Mouse (Mus musculus) liver, adult 2 months (tissue): ENCODE measurements around the gene Ndufs8.

ENCODE experiments used
- CTCF ChIP-seq: fragments of 200-500 bp; IDR thresholded peaks from 2 replicates; pipeline ENCODE4 v1.5.1; 2011; ENCODE audit warnings: low read depth, low read length, control low read depth
- POLR2A ChIP-seq: fragments of 200-500 bp; IDR thresholded peaks from 2 replicates; pipeline ENCODE4 v1.6.1; 2011; ENCODE audit warnings: low read length, control low read depth; ENCODE audit not compliant: insufficient read depth; ENCODE audit errors: extremely low read depth

GRCm38 (mm10) chr19:3950331-3950730 is 37.8 kb upstream of the Ndufs8 start:
- TF ChIP-seq CTCF (0 out of 2 replicates have a peak, but pooled peaks have one; percentile 2), POLR2A (no peak)
